In genomic region chrX:164059070-164059469, GRCm38 (mm10) we compare ENCODE assay signal across 43 mouse cellular contexts. TPM values are rescaled to one million over a fixed set of nuclear protein-coding genes. Genes with fewer than 3 reads are reported as not detected.
"Had no signal": no experiment of that assay in that cellular context is flagged by ENCODE, and none has a peak within 500 bp of the region (broad histone marks: within the 10 kb centered on the region; RNA-seq: fewer than 3 reads in every experiment).

No protein-coding gene starts in this region.

- H3K9me3 ChIP-seq: limb, embryonic 10.5 days; limb, embryonic 12.5 days; limb, embryonic 13.5 days; limb, embryonic 15.5 days; liver, embryonic 12.5 days; liver, embryonic 13.5 days; liver, embryonic 15.5 days; lung, embryonic 15.5 days; megakaryocyte, embryonic 14.5 days; midbrain, embryonic 10.5 days; midbrain, embryonic 12.5 days; midbrain, embryonic 13.5 days; midbrain, embryonic 15.5 days; neural tube, embryonic 12.5 days had no signal

- ATAC-seq: liver, embryonic 12.5 days; liver, postnatal 0 days; lung, postnatal 0 days; midbrain, embryonic 13.5 days; midbrain, embryonic 15.5 days; midbrain, embryonic 16.5 days had no signal

- H3K9ac ChIP-seq: limb, embryonic 12.5 days; limb, embryonic 13.5 days; limb, embryonic 15.5 days; liver, embryonic 12.5 days; liver, embryonic 13.5 days; liver, embryonic 14.5 days; liver, embryonic 15.5 days; liver, postnatal 0 days; lung, embryonic 14.5 days; lung, embryonic 15.5 days; midbrain, embryonic 12.5 days; midbrain, embryonic 13.5 days; midbrain, embryonic 15.5 days; neural tube, embryonic 12.5 days had no signal

- H3K4me1 ChIP-seq: limb, embryonic 10.5 days; limb, embryonic 12.5 days; limb, embryonic 13.5 days; limb, embryonic 15.5 days; liver, embryonic 15.5 days; lung, embryonic 15.5 days; midbrain, embryonic 10.5 days; midbrain, embryonic 12.5 days; midbrain, embryonic 13.5 days; midbrain, embryonic 15.5 days; neural tube, embryonic 12.5 days had no signal

- H3K4me3 ChIP-seq: limb, embryonic 10.5 days; limb, embryonic 12.5 days; limb, embryonic 13.5 days; limb, embryonic 15.5 days; liver, embryonic 12.5 days; liver, embryonic 13.5 days; liver, embryonic 15.5 days; lung, embryonic 15.5 days; megakaryocyte, embryonic 14.5 days; midbrain, embryonic 10.5 days; midbrain, embryonic 12.5 days; midbrain, embryonic 13.5 days; midbrain, embryonic 15.5 days; myocyte; neural tube, embryonic 12.5 days had no signal

- H3K27me3 ChIP-seq: liver, embryonic 12.5 days; liver, embryonic 13.5 days; liver, embryonic 15.5 days; lung, embryonic 15.5 days; neural tube, embryonic 12.5 days had no signal

- H3K27ac ChIP-seq: limb, embryonic 10.5 days; limb, embryonic 12.5 days; limb, embryonic 13.5 days; limb, embryonic 15.5 days; liver, embryonic 12.5 days; liver, embryonic 13.5 days; liver, embryonic 14.5 days; liver, embryonic 15.5 days; lung, embryonic 15.5 days; macrophage; midbrain, embryonic 10.5 days; midbrain, embryonic 12.5 days; midbrain, embryonic 13.5 days; midbrain, embryonic 15.5 days; neural tube, embryonic 12.5 days had no signal

- DNase-seq: left cerebral cortex, postnatal 4 days; liver; liver, embryonic 13.5 days; liver, postnatal 0 days; lung, adult 18-20 months; lung, adult 2 months; lung, embryonic 14.5 days; lung, postnatal 10 days; lung, postnatal 14 days; lung, postnatal 36 days; lung, postnatal 4 days; midbrain, embryonic 14.5 days had no signal

- H3K36me3 ChIP-seq: limb, embryonic 10.5 days; limb, embryonic 12.5 days; limb, embryonic 13.5 days; limb, embryonic 15.5 days; liver, embryonic 12.5 days; liver, embryonic 13.5 days; liver, embryonic 15.5 days; lung, embryonic 15.5 days; midbrain, embryonic 10.5 days; midbrain, embryonic 12.5 days; midbrain, embryonic 13.5 days; midbrain, embryonic 15.5 days; neural tube, embryonic 12.5 days had no signal

RNA-seq across cellular contexts. Expression of gene Cltrn, which starts 29.6 kb away (rescaled TPM):
- total RNA-seq: left cerebral cortex, postnatal 10 days; left cerebral cortex, postnatal 14 days; left cerebral cortex, postnatal 25 days; left cerebral cortex, postnatal 36 days; left cerebral cortex, postnatal 4 days; liver, adult 2 months; megakaryocyte progenitor cell, adult 5-6 weeks; megakaryocyte, adult 5-6 weeks; megakaryocyte-erythroid progenitor cell, adult 5-6 weeks; midbrain, postnatal 0 days; monocyte, adult 5-6 weeks had no signal
- polyA plus RNA-seq: limb, embryonic 11.5 days; limb, embryonic 12.5 days; limb, embryonic 15.5 days; liver, adult 2 months; lung, adult 2 months; lung, postnatal 0 days; macrophage; midbrain, embryonic 11.5 days; midbrain, embryonic 12.5 days; midbrain, embryonic 13.5 days; midbrain, embryonic 14.5 days; midbrain, embryonic 15.5 days; myocyte; neural tube, embryonic 11.5 days had no signal
